Mouse (Mus musculus): Measurements from ENCODE around the gene Prdx5.

The Prdx5 gene

DNA sequence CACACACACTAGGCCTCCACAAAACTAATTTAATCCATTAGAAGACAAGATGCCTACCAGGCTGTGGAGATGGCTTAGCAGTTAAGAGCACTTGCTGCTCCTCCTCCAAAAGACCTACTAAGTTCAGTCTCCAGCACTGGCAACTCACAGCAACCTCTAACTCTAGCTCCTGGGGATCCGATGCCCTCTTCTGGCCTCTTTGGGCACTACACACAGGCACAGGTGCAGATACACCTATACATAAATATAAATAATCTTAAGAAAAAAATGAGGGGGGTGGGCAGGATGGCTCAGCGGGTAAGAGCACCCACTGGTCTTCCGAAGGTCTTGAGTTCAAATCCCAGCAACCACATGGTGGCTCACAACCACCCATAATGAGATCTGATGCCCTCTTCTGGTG is 26.4 kb upstream of the Prdx5 start:
- no peak for DNase-seq

GRCm38 (mm10) chr19:6934195-6934977 is 24.5 kb upstream of the Prdx5 start, which contains the start of gene Kcnk4:
TSS of gene Kcnk4 (minus strand) at chr19:6934515.
- DNase-seq = no peak

GRCm38 (mm10) chr19:6933436-6934194 is 23.7 kb upstream of the Prdx5 start:
- DNase-seq = no peak

- no peak for DNase-seq
Measured at GRCm38 (mm10) chr19:6933102-6933435, 23.2 kb upstream of the Prdx5 start.

- DNase-seq = no peak
Measured at GRCm38 (mm10) chr19:6932018-6932417, 22.1 kb upstream of the Prdx5 start.

GRCm38 (mm10) chr19:6931002-6931401 is 21.1 kb upstream of the Prdx5 start:
- DNase-seq = no peak

GRCm38 (mm10) chr19:6928080-6928479 is 18.2 kb upstream of the Prdx5 start:
- no peak for DNase-seq

- no peak for DNase-seq
Measured at GRCm38 (mm10) chr19:6926559-6927255, 16.8 kb upstream of the Prdx5 start.

- DNase-seq = no peak
Measured at GRCm38 (mm10) chr19:6925611-6926329, 15.9 kb upstream of the Prdx5 start.

DNA sequence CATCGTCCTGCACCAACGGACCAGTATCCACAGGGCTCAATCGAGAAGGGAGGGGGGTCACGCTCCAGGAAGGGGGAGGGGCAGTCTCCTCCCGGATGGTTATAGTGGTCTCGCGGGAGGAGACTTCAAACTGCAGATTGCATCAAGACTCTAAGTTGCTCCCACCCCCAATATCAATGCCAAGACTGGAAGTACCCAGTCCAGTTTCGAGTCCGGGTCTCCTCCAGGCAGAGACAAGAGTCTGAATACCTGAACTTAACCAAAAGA is 15.3 kb upstream of the Prdx5 start, which contains the start of gene Catsperz:
Gene Catsperz (minus strand): TSS at position 74 of the 267 bp plus-strand sequence.
- DNase-seq = peak; percentile 58

DNA sequence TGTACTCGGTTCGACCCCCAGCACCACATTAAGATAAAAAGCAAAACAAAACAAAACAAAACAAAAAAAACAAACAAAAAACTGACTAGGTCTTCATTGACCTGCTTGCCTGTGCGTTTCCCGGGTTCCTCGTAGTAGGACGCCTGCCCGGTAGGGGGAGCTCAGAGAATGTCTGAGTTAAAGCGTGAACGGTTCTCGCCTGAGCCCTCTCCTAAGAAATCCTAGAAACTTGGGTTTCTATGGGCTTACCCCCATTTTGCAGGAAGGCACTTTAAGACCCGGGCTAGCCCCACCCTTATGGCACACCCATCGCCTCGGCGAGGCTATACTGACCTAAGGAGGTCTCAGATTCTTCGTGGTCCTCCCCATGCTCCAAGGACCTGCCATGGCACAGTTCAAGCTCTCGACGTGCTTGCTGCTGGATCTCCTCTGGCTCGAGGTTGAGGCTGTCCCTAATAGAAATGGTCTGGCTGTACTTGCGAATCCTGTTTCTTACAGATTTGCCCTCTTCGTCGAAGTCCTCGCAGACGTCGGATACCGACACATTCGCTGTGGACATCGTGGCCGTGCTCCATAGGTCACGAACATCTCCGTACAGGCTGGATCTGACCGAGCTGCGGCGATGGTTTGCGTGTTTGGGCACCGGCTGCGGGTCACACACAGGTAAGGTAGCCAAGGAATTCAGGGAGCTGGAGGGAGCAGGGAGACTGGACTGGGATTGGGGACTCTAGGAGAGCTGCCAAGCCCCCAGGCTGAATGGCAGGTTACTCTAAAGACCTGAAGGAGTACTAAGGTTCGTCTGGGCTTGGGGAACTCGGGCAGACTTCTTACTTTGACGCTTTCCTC is 14.8 kb upstream of the Prdx5 start:
- DNase-seq = peak; percentile 91

DNA sequence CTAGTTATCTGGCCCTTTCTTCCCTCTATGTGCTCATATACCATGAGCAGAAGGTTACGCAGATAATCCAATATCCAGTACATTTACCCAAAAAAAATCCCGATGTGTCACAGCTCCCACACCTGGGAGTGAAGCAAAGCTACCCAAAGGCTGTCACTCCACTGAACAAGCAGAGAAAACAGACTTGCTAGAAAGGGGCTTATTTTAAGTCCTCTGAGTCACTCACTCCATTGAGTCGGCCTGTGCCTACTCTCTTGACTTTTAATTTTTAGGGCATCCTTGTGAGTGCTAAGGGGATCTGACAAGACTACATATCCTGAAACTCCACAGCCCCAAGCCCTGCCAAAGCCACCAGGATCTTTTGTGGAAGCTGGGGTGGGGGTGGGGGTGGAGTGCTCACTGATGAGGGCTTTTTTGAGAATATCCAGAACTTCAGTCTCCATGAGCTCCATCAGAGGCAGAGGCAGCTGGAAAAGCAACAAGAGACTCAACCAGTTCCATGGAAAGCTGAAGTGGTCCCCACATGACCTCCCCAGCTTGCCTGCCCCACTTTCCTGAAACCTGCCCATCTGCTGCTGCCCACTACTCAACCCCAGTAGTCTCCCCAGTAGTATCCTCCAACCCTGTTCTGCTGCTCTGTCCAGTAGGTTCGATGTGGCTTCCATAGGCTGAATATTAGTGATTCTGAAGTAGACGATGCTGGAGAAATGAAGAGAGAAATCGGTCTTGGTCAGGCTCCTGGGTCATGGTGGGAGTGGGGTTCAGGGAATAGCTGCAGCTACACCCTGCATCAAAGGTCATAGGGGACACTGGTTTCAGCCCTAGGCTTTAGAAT is 13.2 kb upstream of the Prdx5 start:
- DNase-seq = no peak

GRCm38 (mm10) chr19:6921647-6922567 is 12.0 kb upstream of the Prdx5 start, which contains the start of gene Esrra:
TSS of gene Esrra (minus strand) at chr19:6921813.
- DNase-seq = peak; percentile 100

GRCm38 (mm10) chr19:6920741-6921636 is 11.1 kb upstream of the Prdx5 start:
- peak; percentile 66 for DNase-seq

GRCm38 (mm10) chr19:6919876-6920740 is 10.2 kb upstream of the Prdx5 start:
- DNase-seq = peak; percentile 71

- DNase-seq = no peak
Measured at GRCm38 (mm10) chr19:6919431-6919830, 9.5 kb upstream of the Prdx5 start.

- DNase-seq = no peak
Measured at GRCm38 (mm10) chr19:6918321-6918720, 8.4 kb upstream of the Prdx5 start.

- no peak for DNase-seq
Measured at GRCm38 (mm10) chr19:6916496-6916895, 6.6 kb upstream of the Prdx5 start.
